Mouse (Mus musculus) T-cell, adult 66 days (primary cell): ENCODE results near the gene Cyth4. TPM values are rescaled to one million over a fixed set of nuclear protein-coding genes. Genes with fewer than 3 reads are reported as not detected.

Experiments used
- total RNA-seq, 2 experiments: library from RNA; stranded (reverse); gene quantifications; 3 replicates in 1 of 2; 4 replicates in 1 of 2; pipeline ENCODE4 v1.2.4; 2023

Cyth4 gene
- 100 to 1,000 TPM; 177 to 202 TPM for total RNA-seq

DNA sequence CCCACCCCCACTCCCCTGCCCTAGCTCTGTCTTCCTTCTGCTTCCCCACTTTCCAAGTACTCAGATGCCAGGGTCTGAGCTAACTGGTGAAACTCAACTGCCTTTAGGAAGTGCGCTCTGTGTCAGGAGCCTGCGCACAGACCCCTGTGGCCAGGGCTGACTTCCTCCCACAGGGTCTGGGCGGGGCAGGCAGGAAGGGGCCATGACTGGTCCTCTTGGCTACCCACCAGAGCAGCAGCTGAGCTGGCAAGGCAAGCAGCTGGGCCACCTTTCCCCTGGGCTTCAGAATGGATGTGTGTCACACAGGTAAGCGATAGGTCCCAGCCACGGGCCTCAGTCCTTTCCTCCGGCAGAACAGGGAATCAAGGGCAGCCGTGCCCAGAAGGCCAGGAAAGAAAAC, at the start of gene Cyth4:
TSS of gene Cyth4 (plus strand) at position 134 of the 400 bp plus-strand sequence.

GRCm38 (mm10) chr15:78572658-78573397, 24.0 kb upstream of the Cyth4 start, which contains the start of gene Rac2:
Rac2 (minus strand) TSS chr15:78572783.

Other genes with a start within 250 kb of the Cyth4 start
- gene Tex33, start 201.1 kb upstream of the Cyth4 start, total RNA-seq: not detected
- gene Tst, start 191.1 kb upstream of the Cyth4 start, total RNA-seq: 1 to 10 TPM in 1 of 2 experiments, under 1 TPM in 1; 0.86 to 1.4 TPM
- 10 to 100 TPM; 19.1 to 22.3 TPM for gene Mpst, start 190.6 kb upstream of the Cyth4 start, total RNA-seq
- gene Kctd17, start 168.5 kb upstream of the Cyth4 start, total RNA-seq: 10 to 100 TPM in 1 of 2 experiments, 1 to 10 TPM in 1; 8.6 to 14.5 TPM
- not detected for gene Tmprss6, start 128.4 kb upstream of the Cyth4 start, total RNA-seq
- gene Il2rb, start 101.8 kb upstream of the Cyth4 start, total RNA-seq: 100 to 1,000 TPM; 162 to 252 TPM
- 1 to 10 TPM; 1.3 to 2.0 TPM for gene C1qtnf6, start 65.6 kb upstream of the Cyth4 start, total RNA-seq
- gene Sstr3, start 52.4 kb upstream of the Cyth4 start, total RNA-seq: not detected
- gene Rac2, start 24.3 kb upstream of the Cyth4 start, total RNA-seq: 100 to 1,000 TPM; 957 to 992 TPM
- gene Elfn2, start 121.7 kb downstream of the Cyth4 start, total RNA-seq: under 1 TPM; 0.15 to 0.86 TPM
- gene Mfng, start 176.4 kb downstream of the Cyth4 start, total RNA-seq: 100 to 1,000 TPM; 126 to 142 TPM
- gene Card10, start 206.0 kb downstream of the Cyth4 start, total RNA-seq: under 1 TPM; 0.44 to 0.67 TPM
- gene Cdc42ep1, start 245.6 kb downstream of the Cyth4 start, total RNA-seq: not detected